Mouse (Mus musculus) embryonic facial prominence, embryonic 11.5 days (tissue): ENCODE measurements around the gene Tesk1. TPM values are rescaled to one million over a fixed set of nuclear protein-coding genes. Genes with fewer than 3 reads are reported as not detected.
"Not testable (repeated sequence)": the region's sequence is repeated elsewhere in the genome, so short reads cannot be mapped to it uniquely, and the experiment has no call there.

Experiments used
- ATAC-seq: fragments of 200-750 bp; cut with Nextera tagmentation; replicated peaks from 2 replicates; pipeline ENCODE4 v1.8.0; 2017; ENCODE audit warnings: low read depth; ENCODE audit not compliant: insufficient number of reproducible peaks, low FRiP score, low TSS enrichment
- DNase-seq: peaks from one replicate; pipeline ENCODE4 v3.0.0-alpha.2; 2015; ENCODE audit warnings: low spot score
- H3K27ac ChIP-seq: fragments of 300-500 bp; sonication (generic); replicated peaks from 2 replicates; pipeline ENCODE4 v1.5.1; 2014; ENCODE audit warnings: mild to moderate bottlenecking, low read depth, low read length, control low read depth
- H3K27me3 ChIP-seq: fragments of 300-500 bp; sonication (generic); 2 replicates; pipeline ENCODE4 v1.6.1; 2014; ENCODE audit warnings: mild to moderate bottlenecking, low read length, moderate library complexity, mixed read lengths; ENCODE audit not compliant: control insufficient read depth, insufficient read depth
- H3K36me3 ChIP-seq: fragments of 300-500 bp; sonication (generic); replicated peaks from 2 replicates; pipeline ENCODE4 v1.6.1; 2014; ENCODE audit warnings: low read depth, mild to moderate bottlenecking, low read length, moderate library complexity, mixed read lengths; ENCODE audit not compliant: control insufficient read depth, insufficient read depth
- H3K4me1 ChIP-seq: fragments of 300-500 bp; sonication (generic); 2 replicates; pipeline ENCODE4 v1.6.1; 2014; ENCODE audit warnings: low read length, mixed read lengths; ENCODE audit not compliant: control insufficient read depth, insufficient read depth
- H3K4me2 ChIP-seq: fragments of 300-500 bp; sonication (generic); 2 replicates; pipeline ENCODE4 v1.6.1; 2014; ENCODE audit warnings: low read depth, mild to moderate bottlenecking, control low read depth, low read length, moderate library complexity
- H3K4me3 ChIP-seq: fragments of 300-500 bp; sonication (generic); 2 replicates; pipeline ENCODE4 v1.5.1; 2014; ENCODE audit warnings: low read depth, low read length, control low read depth
- H3K9ac ChIP-seq: fragments of 300-500 bp; sonication (generic); replicated peaks from 2 replicates; pipeline ENCODE4 v1.6.1; 2014; ENCODE audit warnings: mild to moderate bottlenecking, control low read depth, low read length
- H3K9me3 ChIP-seq: fragments of 300-500 bp; sonication (generic); replicated peaks from 2 replicates; pipeline ENCODE4 v1.6.1; 2016; ENCODE audit warnings: mild to moderate bottlenecking, low read length, inconsistent platforms, mixed read lengths; ENCODE audit not compliant: control insufficient read depth
- WGBS: fragments of 180-500 bp; shearing (Covaris S2); extraction: QIAGEN DNeasy Blood & Tissue Kit; methylation state at CpG from one replicate; pipeline ENCODE4 v1.1.7; 2014; 5-methylcytosine and 5-hydroxymethylcytosine counted together
- polyA plus RNA-seq: library from polyadenylated mRNA; unstranded; fragments of >200 nt; fragmentation: Nextera tagmentation; extraction: Ambion mirVana; gene quantifications from 2 replicates; pipeline ENCODE4 v1.2.1, GENCODE M21; 2014

The Tesk1 gene
- polyA plus RNA-seq, 1 experiment from 2014 or later = 8.2 TPM

- WGBS = 88% methylated on average over 5 of the region's 5 CpGs
- DNase-seq = no peak
- H3K9me3 ChIP-seq = no peaks in the 10 kb centered on the region
- no peaks in the 10 kb centered on the region for H3K4me1 ChIP-seq
- no peak overlapping the region for H3K27ac ChIP-seq
- no peak for ATAC-seq
- no peak overlapping the region for H3K9ac ChIP-seq
- H3K36me3 ChIP-seq = no peaks in the 10 kb centered on the region
- no peak overlapping the region for H3K4me2 ChIP-seq
- H3K27me3 ChIP-seq = no peaks in the 10 kb centered on the region
- no peak overlapping the region for H3K4me3 ChIP-seq
Observed at GRCm38 (mm10) chr4:43480985-43481384, 39.2 kb downstream of the Tesk1 start.

GRCm38 (mm10) chr4:43481894-43482456, 40.2 kb downstream of the Tesk1 start:
- 72% methylated on average over 7 of the region's 7 CpGs for WGBS

GRCm38 (mm10) chr4:43482591-43482990, 40.9 kb downstream of the Tesk1 start:
- Histone ChIP-seq H3K4me3 (no peak overlapping the region), H3K36me3 (no peaks in the 10 kb centered on the region), H3K4me1 (no peaks in the 10 kb centered on the region), H3K9me3 (no peaks in the 10 kb centered on the region), H3K27ac (no peak overlapping the region), H3K4me2 (no peak overlapping the region), H3K27me3 (no peaks in the 10 kb centered on the region), H3K9ac (no peak overlapping the region)
- WGBS = 63% methylated on average over 9 of the region's 10 CpGs
- ATAC-seq (no peak), DNase-seq (no peak)

More at GRCm38 (mm10) chr4:43481894-43482456, 40.2 kb downstream of the Tesk1 start:
- Histone ChIP-seq H3K27me3 (no peaks in the 10 kb centered on the region), H3K4me1 (no peaks in the 10 kb centered on the region), H3K4me2 (no peak overlapping the region), H3K36me3 (no peaks in the 10 kb centered on the region), H3K9ac (no peak overlapping the region), H3K27ac (no peak overlapping the region), H3K9me3 (no peaks in the 10 kb centered on the region), H3K4me3 (no peak overlapping the region)
- DNase-seq (no peak), ATAC-seq (no peak)

GRCm38 (mm10) chr4:43483535-43484091, 41.9 kb downstream of the Tesk1 start, which contains the start of gene Sit1:
TSS of gene Sit1 (minus strand) at chr4:43483734.
- Histone ChIP-seq H3K9ac (no peak within 1 kb of the TSS), H3K27ac (no peak within 1 kb of the TSS), H3K4me3 (no peak within 1 kb of the TSS), H3K9me3 (no peaks in the 10 kb centered on the region), H3K4me2 (no peak within 1 kb of the TSS), H3K36me3 (no peaks in the 10 kb centered on the region), H3K27me3 (no peaks in the 10 kb centered on the region), H3K4me1 (no peaks in the 10 kb centered on the region)
- ATAC-seq (no peak), DNase-seq (no peak)
- WGBS = 61% methylated on average over 12 of the region's 12 CpGs

- H3K4me2 ChIP-seq, H3K9ac ChIP-seq, H3K4me3 ChIP-seq, H3K27ac ChIP-seq, DNase-seq, H3K4me1 ChIP-seq, H3K36me3 ChIP-seq, H3K9me3 ChIP-seq, H3K27me3 ChIP-seq, ATAC-seq: not testable (repeated sequence)
- WGBS = 80% methylated on average over 5 of the region's 5 CpGs
Observed at GRCm38 (mm10) chr4:43485666-43486065, 43.9 kb downstream of the Tesk1 start.

GRCm38 (mm10) chr4:43489611-43490010, 47.9 kb downstream of the Tesk1 start:
- 94% methylated on average over 3 of the region's 3 CpGs for WGBS
- ATAC-seq (no peak), DNase-seq (no peak)
- H3K9me3 ChIP-seq = no peaks in the 10 kb centered on the region
- no peak overlapping the region for H3K9ac ChIP-seq
- no peaks in the 10 kb centered on the region for H3K27me3 ChIP-seq
- H3K4me1 ChIP-seq = no peaks in the 10 kb centered on the region; the same call in 1 of the 2 replicates
- no peaks in the 10 kb centered on the region for H3K36me3 ChIP-seq
- H3K4me3 ChIP-seq = no peak overlapping the region
- H3K4me2 ChIP-seq = no peak overlapping the region
- no peak overlapping the region for H3K27ac ChIP-seq

GRCm38 (mm10) chr4:43490801-43491200, 49.1 kb downstream of the Tesk1 start:
- DNase-seq (no peak), ATAC-seq (no peak)
- H3K4me2 ChIP-seq = no peak overlapping the region
- H3K9ac ChIP-seq = no peak overlapping the region
- no peak overlapping the region for H3K4me3 ChIP-seq
- no peaks in the 10 kb centered on the region for H3K9me3 ChIP-seq
- 0 out of 2 replicates have a peak, but pooled peaks cover 2% of the 10 kb centered on the region for H3K36me3 ChIP-seq
- 92% methylated on average over 5 of the region's 5 CpGs for WGBS
- no peaks in the 10 kb centered on the region for H3K27me3 ChIP-seq
- no peak overlapping the region for H3K27ac ChIP-seq
- H3K4me1 ChIP-seq = no peaks in the 10 kb centered on the region; the same call in 1 of the 2 replicates

- no peak overlapping the region; the same call in 1 of the 2 replicates for H3K4me2 ChIP-seq
- no peaks in the 10 kb centered on the region for H3K27me3 ChIP-seq
- 46% methylated on average over 12 of the region's 12 CpGs for WGBS
- no peak overlapping the region for H3K9ac ChIP-seq
- no peak overlapping the region for H3K27ac ChIP-seq
- DNase-seq (no peak), ATAC-seq (no peak)
- H3K4me1 ChIP-seq = no peaks in the 10 kb centered on the region; the same call in 1 of the 2 replicates
- H3K9me3 ChIP-seq = no peaks in the 10 kb centered on the region
- no peak overlapping the region for H3K4me3 ChIP-seq
- H3K36me3 ChIP-seq = 0 out of 2 replicates have a peak, but pooled peaks cover 3% of the 10 kb centered on the region
Observed at GRCm38 (mm10) chr4:43492101-43492820, 50.5 kb downstream of the Tesk1 start.
